Mouse (Mus musculus): Measurements from ENCODE around the gene Ltb4r2. TPM values are rescaled to one million over a fixed set of nuclear protein-coding genes. Genes with fewer than 3 reads are reported as not detected.
"Not testable (repeated sequence)": the region's sequence is repeated elsewhere in the genome, so short reads cannot be mapped to it uniquely, and the experiment has no call there.

Gene Ltb4r2
- polyA plus RNA-seq, 1 experiment from 2014 or later: 0.10 TPM

- H3K4me2 ChIP-seq (replicated peaks): no peak overlapping the region
- H3K9me3 ChIP-seq: no peaks in the 10 kb centered on the region
- H3K4me3 ChIP-seq: no peak overlapping the region
- no peak overlapping the region for H3K27ac ChIP-seq (replicated peaks)
- H3K4me1 ChIP-seq: peaks cover 35% of the 10 kb centered on the region
- 0 out of 2 replicates have a peak overlapping the region, but pooled peaks have one; percentile 19 for H3K9ac ChIP-seq (replicated peaks)
- H3K36me3 ChIP-seq: peaks cover 18% of the 10 kb centered on the region
- no peaks in the 10 kb centered on the region for H3K27me3 ChIP-seq
- WGBS: 22% methylated on average over 10 of the region's 10 CpGs
- ATAC-seq (replicated peaks): peak; percentile 62
These were observed 17.5 kb upstream of the Ltb4r2 start for GRCm38 (mm10) chr14:55743711-55744110.

- peak within 1 kb of the TSS; percentile 53; the same call in 1 of the 2 replicates for H3K27ac ChIP-seq (replicated peaks)
- no peaks in the 10 kb centered on the region for H3K9me3 ChIP-seq
- WGBS: 1% methylated on average over 48 of the region's 48 CpGs
- H3K4me2 ChIP-seq (replicated peaks): peak within 1 kb of the TSS; percentile 96
- H3K4me3 ChIP-seq: peak within 1 kb of the TSS; percentile 75
- peak within 1 kb of the TSS; percentile 73 for H3K9ac ChIP-seq (replicated peaks)
- H3K27me3 ChIP-seq: no peaks in the 10 kb centered on the region
- peaks cover 27% of the 10 kb centered on the region for H3K36me3 ChIP-seq
- ATAC-seq (replicated peaks): peak; percentile 85
- H3K4me1 ChIP-seq: peaks cover 35% of the 10 kb centered on the region
These were observed 15.9 kb upstream of the Ltb4r2 start, which contains the start of the genes Dhrs1 and Nop9 for GRCm38 (mm10) chr14:55745180-55745860. Gene Dhrs1 (minus strand): TSS chr14:55745690. Gene Nop9 (plus strand): TSS chr14:55745693.

GRCm38 (mm10) chr14:55745861-55746237 lies 15.4 kb upstream of the Ltb4r2 start:
- Histone ChIP-seq H3K9ac (replicated peaks) (peak overlapping the region; percentile 73), H3K9me3 (no peaks in the 10 kb centered on the region), H3K4me2 (replicated peaks) (peak overlapping the region; percentile 96), H3K4me1 (peaks cover 35% of the 10 kb centered on the region), H3K36me3 (peaks cover 29% of the 10 kb centered on the region), H3K4me3 (peak overlapping the region; percentile 75), H3K27me3 (no peaks in the 10 kb centered on the region), H3K27ac (replicated peaks) (peak overlapping the region; percentile 53; the same call in 1 of the 2 replicates)
- peak; percentile 6; the same call in 1 of the 2 replicates for ATAC-seq (replicated peaks)
- under 1% methylated on average over 31 of the region's 31 CpGs for WGBS

- Histone ChIP-seq H3K27ac (replicated peaks) (no peak overlapping the region), H3K4me3 (peak overlapping the region; percentile 75)
- 91% methylated on average over 10 of the region's 10 CpGs for WGBS
These were observed 14.0 kb upstream of the Ltb4r2 start for GRCm38 (mm10) chr14:55747051-55747847.

GRCm38 (mm10) chr14:55757566-55757965 lies 3.7 kb upstream of the Ltb4r2 start:
- Histone ChIP-seq H3K36me3 (peaks cover 37% of the 10 kb centered on the region), H3K9me3 (no peaks in the 10 kb centered on the region), H3K4me1 (peaks cover 10% of the 10 kb centered on the region), H3K9ac (replicated peaks) (no peak overlapping the region), H3K27ac (replicated peaks) (no peak overlapping the region), H3K4me2 (replicated peaks) (no peak overlapping the region), H3K27me3 (peaks cover 13% of the 10 kb centered on the region), H3K4me3 (no peak overlapping the region)
- ATAC-seq (replicated peaks): no peak
- 88% methylated on average over 6 of the region's 6 CpGs for WGBS

More at GRCm38 (mm10) chr14:55747051-55747847, 14.0 kb upstream of the Ltb4r2 start:
- Histone ChIP-seq H3K9ac (replicated peaks) (no peak overlapping the region), H3K36me3 (peaks cover 39% of the 10 kb centered on the region), H3K27me3 (no peaks in the 10 kb centered on the region), H3K4me1 (peaks cover 35% of the 10 kb centered on the region), H3K4me2 (replicated peaks) (peak overlapping the region; percentile 96), H3K9me3 (no peaks in the 10 kb centered on the region)
- no peak for ATAC-seq (replicated peaks)

GRCm38 (mm10) chr14:55758363-55758784 lies 2.9 kb upstream of the Ltb4r2 start, which contains the start of gene Cideb:
Gene Cideb (minus strand): TSS chr14:55758458.
- Histone ChIP-seq H3K27ac (replicated peaks) (no peak within 1 kb of the TSS), H3K9me3 (no peaks in the 10 kb centered on the region), H3K9ac (replicated peaks) (no peak within 1 kb of the TSS), H3K4me2 (replicated peaks) (peak within 1 kb of the TSS; percentile 8; the same call in 1 of the 2 replicates), H3K27me3 (peaks cover 20% of the 10 kb centered on the region), H3K36me3 (peaks cover 29% of the 10 kb centered on the region), H3K4me1 (peaks cover 14% of the 10 kb centered on the region), H3K4me3 (no peak within 1 kb of the TSS)
- WGBS: 20% methylated on average over 8 of the region's 8 CpGs
- ATAC-seq (replicated peaks): no peak

- Histone ChIP-seq H3K36me3 (peaks cover 11% of the 10 kb centered on the region), H3K4me1 (peaks cover 14% of the 10 kb centered on the region), H3K27me3 (peaks cover 36% of the 10 kb centered on the region), H3K4me2 (replicated peaks) (peak overlapping the region; percentile 19)
- not testable (repeated sequence) for ATAC-seq (replicated peaks); H3K27ac ChIP-seq (replicated peaks); H3K9ac ChIP-seq (replicated peaks); H3K4me3 ChIP-seq; H3K9me3 ChIP-seq
- WGBS: 1% methylated on average over 6 of the region's 6 CpGs
These were observed 1.1 kb upstream of the Ltb4r2 start for GRCm38 (mm10) chr14:55760156-55760555.

- Histone ChIP-seq H3K4me1 (peaks cover 14% of the 10 kb centered on the region), H3K4me2 (replicated peaks) (peak overlapping the region; percentile 93), H3K27me3 (peaks cover 48% of the 10 kb centered on the region), H3K4me3 (peak overlapping the region; percentile 59), H3K9me3 (no peaks in the 10 kb centered on the region), H3K36me3 (no peaks in the 10 kb centered on the region), H3K27ac (replicated peaks) (peak overlapping the region; percentile 51), H3K9ac (replicated peaks) (peak overlapping the region; percentile 66)
- under 1% methylated on average over 77 of the region's 77 CpGs for WGBS
- peak; percentile 80 for ATAC-seq (replicated peaks)
These were observed 983 bp downstream of the Ltb4r2 start for GRCm38 (mm10) chr14:55762001-55762821.

GRCm38 (mm10) chr14:55763166-55763565 lies 1.9 kb downstream of the Ltb4r2 start:
- Histone ChIP-seq H3K27ac (replicated peaks) (no peak overlapping the region), H3K36me3 (no peaks in the 10 kb centered on the region), H3K4me1 (peaks cover 14% of the 10 kb centered on the region), H3K27me3 (peaks cover 52% of the 10 kb centered on the region), H3K4me2 (replicated peaks) (no peak overlapping the region), H3K9me3 (no peaks in the 10 kb centered on the region), H3K9ac (replicated peaks) (no peak overlapping the region), H3K4me3 (no peak overlapping the region)
- no peak for ATAC-seq (replicated peaks)
- 63% methylated on average over 7 of the region's 7 CpGs for WGBS

GRCm38 (mm10) chr14:55765696-55766095 lies 4.5 kb downstream of the Ltb4r2 start, which contains the start of gene Ltb4r1:
Gene Ltb4r1 (plus strand): TSS chr14:55765962.
- no peak within 1 kb of the TSS for H3K4me2 ChIP-seq (replicated peaks)
- no peak for ATAC-seq (replicated peaks)
- no peak within 1 kb of the TSS for H3K27ac ChIP-seq (replicated peaks)
- no peak within 1 kb of the TSS for H3K9ac ChIP-seq (replicated peaks)
- no peak within 1 kb of the TSS for H3K4me3 ChIP-seq
- H3K36me3 ChIP-seq: no peaks in the 10 kb centered on the region
- WGBS: 67% methylated on average over 4 of the region's 4 CpGs
- peaks cover 14% of the 10 kb centered on the region for H3K4me1 ChIP-seq
- no peaks in the 10 kb centered on the region for H3K9me3 ChIP-seq
- H3K27me3 ChIP-seq: peaks cover 52% of the 10 kb centered on the region

All from forebrain, embryonic 15.5 days (tissue).